Mouse (Mus musculus) myocyte (in vitro differentiated cells): ENCODE measurements around the gene Coro1c. TPM values are rescaled to one million over a fixed set of nuclear protein-coding genes. Genes with fewer than 3 reads are reported as not detected.

ENCODE experiments used
- H3K27me3 ChIP-seq: one replicate; pipeline ENCODE4 v1.6.1; 2011; ENCODE audit not compliant: control insufficient read depth, insufficient read depth, insufficient read length
- H3K36me3 ChIP-seq: one replicate; pipeline ENCODE4 v1.6.1; 2011; ENCODE audit not compliant: control insufficient read depth, insufficient read depth
- H3K4me2 ChIP-seq: one replicate; pipeline ENCODE4 v1.6.1; 2011; ENCODE audit warnings: low read depth, control low read depth
- H3K4me3 ChIP-seq: one replicate; pipeline ENCODE4 v1.5.1; 2011; ENCODE audit warnings: mild to moderate bottlenecking, control low read depth, moderate library complexity
- H3K79me2 ChIP-seq: one replicate; pipeline ENCODE4 v1.6.1; 2011; ENCODE audit not compliant: control insufficient read depth, insufficient read depth
- H3ac ChIP-seq: one replicate; pipeline ENCODE4 v1.6.1; 2011; ENCODE audit not compliant: control insufficient read depth, insufficient read length
- CEBPB ChIP-seq: IDR thresholded peaks from 2 replicates; pipeline ENCODE4 v1.6.1; 2011; ENCODE audit warnings: mild to moderate bottlenecking, moderate library complexity; ENCODE audit not compliant: poor library complexity, insufficient read depth, severe bottlenecking
- E2F4 ChIP-seq: IDR thresholded peaks from one replicate; pipeline ENCODE4 v1.6.1; 2011; ENCODE audit warnings: mild to moderate bottlenecking, control low read depth, moderate library complexity; ENCODE audit not compliant: insufficient read depth
- MAX ChIP-seq: IDR thresholded peaks from one replicate; pipeline ENCODE4 v1.6.1; 2011; ENCODE audit warnings: low read depth, mild to moderate bottlenecking, control low read depth
- MYOD1 ChIP-seq, 3 experiments: IDR thresholded peaks; one replicate each; pipeline ENCODE4 v1.6.1; 2011; ENCODE audit warnings: control low read depth in 2 of 3, low read depth in 2 of 3, mild to moderate bottlenecking in 2 of 3, moderate library complexity in 1 of 3; ENCODE audit not compliant: insufficient read length in 2 of 3, control insufficient read depth in 1 of 3
- MYOG ChIP-seq, 3 experiments: IDR thresholded peaks; one replicate each; pipeline ENCODE4 v1.6.1; 2011; ENCODE audit warnings: control low read depth in 2 of 3, low read depth in 2 of 3, mild to moderate bottlenecking in 2 of 3; ENCODE audit not compliant: insufficient read length in 2 of 3, control insufficient read depth in 1 of 3, insufficient read depth in 1 of 3
- POLR2A ChIP-seq: IDR thresholded peaks from one replicate; pipeline ENCODE4 v1.6.1; 2011; ENCODE audit warnings: low read depth, mild to moderate bottlenecking, control low read depth, moderate library complexity; ENCODE audit not compliant: insufficient read length
- POLR2AphosphoS2 ChIP-seq: IDR thresholded peaks from one replicate; pipeline ENCODE4 v1.6.1; 2011; ENCODE audit warnings: low read depth, control low read depth; ENCODE audit not compliant: insufficient read length
- REST ChIP-seq: IDR thresholded peaks from one replicate; pipeline ENCODE4 v1.6.1; 2011; ENCODE audit warnings: mild to moderate bottlenecking, control low read depth, moderate library complexity; ENCODE audit not compliant: insufficient read depth, insufficient read length
- SRF ChIP-seq: IDR thresholded peaks from one replicate; pipeline ENCODE4 v1.6.1; 2011; ENCODE audit warnings: low read depth; ENCODE audit not compliant: control insufficient read depth, insufficient read length
- TCF12 ChIP-seq: IDR thresholded peaks from one replicate; pipeline ENCODE4 v1.6.1; 2011; ENCODE audit warnings: mild to moderate bottlenecking, control low read depth; ENCODE audit not compliant: poor library complexity, insufficient read depth, severe bottlenecking
- TCF3 ChIP-seq: IDR thresholded peaks from one replicate; pipeline ENCODE4 v1.6.1; 2011; ENCODE audit warnings: low read depth, control low read depth; ENCODE audit not compliant: insufficient read length
- USF1 ChIP-seq: IDR thresholded peaks from one replicate; pipeline ENCODE4 v1.6.1; 2011; ENCODE audit warnings: low read depth, mild to moderate bottlenecking, control low read depth, moderate library complexity
- polyA plus RNA-seq: library from polyadenylated mRNA; unstranded; fragments of >200 nt; fragmentation: generic; extraction: Trizol; gene quantifications from one replicate; pipeline ENCODE4 v1.2.1, GENCODE M21; 2012; ENCODE audit warnings: missing spikeins

The Coro1c gene
- polyA plus RNA-seq, 1 experiment = 58.9 TPM

GRCm38 (mm10) chr5:113933889-113934288, 25.3 kb upstream of the Coro1c start:
- no peak for TF ChIP-seq POLR2A
- TF ChIP-seq USF1 = no peak
- TF ChIP-seq SRF = no peak
- TF ChIP-seq POLR2AphosphoS2 = no peak
- no peak for TF ChIP-seq MAX
- no peak for TF ChIP-seq REST
- TF ChIP-seq E2F4 = no peak
- TF ChIP-seq TCF12 = no peak
- no peak for TF ChIP-seq CEBPB
- TF ChIP-seq MYOD1 (IDR thresholded peaks at IDR 0.05; ENCODE audit: control insufficient read depth in 1 of 3, insufficient read length in 2 of 3, low read depth in 2 of 3) = no peak
- no peak for TF ChIP-seq TCF3
- TF ChIP-seq MYOG (IDR thresholded peaks at IDR 0.05; ENCODE audit: control insufficient read depth in 1 of 3, insufficient read depth in 1 of 3, insufficient read length in 2 of 3, low read depth in 2 of 3) = no peak
- no peak overlapping the region for H3K4me2 ChIP-seq
- no peaks in the 10 kb centered on the region for H3K36me3 ChIP-seq
- H3K4me3 ChIP-seq = no peak overlapping the region
- H3ac ChIP-seq = no peak overlapping the region
- no peaks in the 10 kb centered on the region for H3K79me2 ChIP-seq
- H3K27me3 ChIP-seq = no peaks in the 10 kb centered on the region

- Histone ChIP-seq H3K36me3 (no peaks in the 10 kb centered on the region), H3K79me2 (no peaks in the 10 kb centered on the region), H3K4me3 (no peak overlapping the region), H3K27me3 (no peaks in the 10 kb centered on the region), H3ac (no peak overlapping the region), H3K4me2 (no peak overlapping the region)
- TF ChIP-seq E2F4 = no peak
- no peak for TF ChIP-seq TCF3
- no peak for TF ChIP-seq TCF12
- TF ChIP-seq CEBPB = no peak
- no peak for TF ChIP-seq SRF
- no peak for TF ChIP-seq POLR2AphosphoS2
- no peak for TF ChIP-seq MAX
- TF ChIP-seq MYOG (IDR thresholded peaks at IDR 0.05; ENCODE audit: control insufficient read depth in 1 of 3, insufficient read depth in 1 of 3, insufficient read length in 2 of 3, low read depth in 2 of 3) = no peak
- TF ChIP-seq MYOD1 (IDR thresholded peaks at IDR 0.05; ENCODE audit: control insufficient read depth in 1 of 3, insufficient read length in 2 of 3, low read depth in 2 of 3) = no peak
- no peak for TF ChIP-seq REST
- no peak for TF ChIP-seq POLR2A
- no peak for TF ChIP-seq USF1
Observed at GRCm38 (mm10) chr5:113933480-113933879, 24.9 kb upstream of the Coro1c start.

- no peak overlapping the region for H3K4me2 ChIP-seq
- TF ChIP-seq MYOD1 (IDR thresholded peaks at IDR 0.05; ENCODE audit: control insufficient read depth in 1 of 3, insufficient read length in 2 of 3, low read depth in 2 of 3) (no peak), USF1 (no peak), E2F4 (no peak), CEBPB (no peak), TCF3 (no peak), POLR2A (no peak), SRF (no peak), POLR2AphosphoS2 (no peak), REST (no peak), MYOG (IDR thresholded peaks at IDR 0.05; ENCODE audit: control insufficient read depth in 1 of 3, insufficient read depth in 1 of 3, insufficient read length in 2 of 3, low read depth in 2 of 3) (no peak), MAX (no peak), TCF12 (no peak)
- no peak overlapping the region for H3ac ChIP-seq
- H3K27me3 ChIP-seq = no peaks in the 10 kb centered on the region
- no peaks in the 10 kb centered on the region for H3K79me2 ChIP-seq
- no peaks in the 10 kb centered on the region for H3K36me3 ChIP-seq
- H3K4me3 ChIP-seq = no peak overlapping the region
Observed at GRCm38 (mm10) chr5:113932310-113932709, 23.8 kb upstream of the Coro1c start.

GRCm38 (mm10) chr5:113930648-113931609, 22.4 kb upstream of the Coro1c start:
- no peaks in the 10 kb centered on the region for H3K27me3 ChIP-seq
- H3K4me2 ChIP-seq = peak overlapping the region; percentile 74
- no peaks in the 10 kb centered on the region for H3K79me2 ChIP-seq
- H3ac ChIP-seq = no peak overlapping the region
- no peaks in the 10 kb centered on the region for H3K36me3 ChIP-seq
- no peak for TF ChIP-seq TCF3
- TF ChIP-seq REST = no peak
- TF ChIP-seq MYOG (IDR thresholded peaks at IDR 0.05; ENCODE audit: control insufficient read depth in 1 of 3, insufficient read depth in 1 of 3, insufficient read length in 2 of 3, low read depth in 2 of 3) = peak in 1 of 3 experiments; percentile 38
- TF ChIP-seq MYOD1 (IDR thresholded peaks at IDR 0.05; ENCODE audit: control insufficient read depth in 1 of 3, insufficient read length in 2 of 3, low read depth in 2 of 3) = peak in 2 of 3 experiments; percentile 56 to 71
- H3K4me3 ChIP-seq = peak overlapping the region; percentile 10
